Mouse (Mus musculus) G1E (cell line): ENCODE measurements around the gene Aph1a. TPM values are rescaled to one million over a fixed set of nuclear protein-coding genes. Genes with fewer than 3 reads are reported as not detected.

Experiments used
- ATAC-seq: 2 replicates; pipeline ENCODE4 v1.8.0; 2016; ENCODE audit warnings: mild to moderate bottlenecking; ENCODE audit not compliant: insufficient number of reproducible peaks, poor library complexity, low FRiP score, severe bottlenecking; ENCODE audit errors: extremely low read depth
- DNase-seq: peaks from one replicate; pipeline ENCODE4 v3.0.0; 2012; ENCODE audit warnings: low spot score
- H3K27me3 ChIP-seq: 2 replicates; pipeline ENCODE4 v1.6.1; 2012; ENCODE audit warnings: mild to moderate bottlenecking, low read length, inconsistent platforms; ENCODE audit not compliant: insufficient read depth
- H3K36me3 ChIP-seq: replicated peaks from 2 replicates; pipeline ENCODE3; 2012; ENCODE audit warnings: mild to moderate bottlenecking, inconsistent platforms
- H3K4me1 ChIP-seq: 2 replicates; pipeline ENCODE4 v1.6.1; 2012; ENCODE audit warnings: low read depth, low read length, inconsistent platforms, mixed read lengths; ENCODE audit not compliant: insufficient read depth
- H3K4me3 ChIP-seq: 2 replicates; pipeline ENCODE4 v1.5.1; 2012; ENCODE audit warnings: low read depth, mild to moderate bottlenecking, inconsistent platforms, low read length, moderate library complexity, mixed read lengths
- H3K9me3 ChIP-seq: replicated peaks from 2 replicates; pipeline ENCODE4 v1.6.1; 2012; ENCODE audit warnings: inconsistent platforms
- CTCF ChIP-seq: IDR thresholded peaks from 2 replicates; pipeline ENCODE4 v1.5.1; 2012; ENCODE audit warnings: low read depth, low read length, inconsistent platforms, mixed read lengths
- GATA1 ChIP-seq: IDR thresholded peaks from 2 replicates; pipeline ENCODE4 v1.6.1; 2012; ENCODE audit warnings: borderline replicate concordance, low read length, inconsistent platforms, mixed read lengths
- GATA2 ChIP-seq: IDR thresholded peaks from 2 replicates; pipeline ENCODE4 v1.6.1; 2012; ENCODE audit warnings: low read depth, low read length, inconsistent platforms, borderline replicate concordance
- POLR2AphosphoS5 ChIP-seq: IDR thresholded peaks from 2 replicates; pipeline ENCODE4 v1.6.1; 2012; ENCODE audit warnings: low read depth, low read length, inconsistent platforms; ENCODE audit not compliant: insufficient replicate concordance
- TAL1 ChIP-seq: conservative IDR thresholded peaks from 2 replicates; pipeline ENCODE4 v1.6.1; 2012; ENCODE audit warnings: low read depth, low read length, inconsistent platforms, mixed read lengths
- polyA plus RNA-seq: library from polyadenylated mRNA; stranded (reverse); fragments of >175 nt; gene quantifications from 2 replicates; pipeline ENCODE4 v1.2.3, GENCODE M21; 2012
- total RNA-seq, 2 experiments: library from RNA; stranded (forward) in 1 of 2; stranded (reverse) in 1 of 2; fragments of 200-1000 nt in 1 of 2; fragments of >200 nt in 1 of 2; fragmentation: Nextera tagmentation in 1 of 2; gene quantifications; 2 replicates each; pipeline ENCODE4 v1.2.3; 2014 to 2017

Aph1a gene
- total and polyA plus RNA-seq, 3 experiments = 27.5 to 102 (median 35.0) TPM

GRCm38 (mm10) chr3:95942749-95943148, 49.0 kb downstream of the Aph1a start:
- H3K9me3 ChIP-seq = no peaks in the 10 kb centered on the region
- TF ChIP-seq POLR2AphosphoS5 (no peak), GATA2 (no peak), CTCF (no peak), TAL1 (no peak), GATA1 (no peak)
- H3K36me3 ChIP-seq = peaks cover 95% of the 10 kb centered on the region
- H3K4me3 ChIP-seq = no peak overlapping the region
- H3K4me1 ChIP-seq = peaks cover 22% of the 10 kb centered on the region
- ATAC-seq (no peak), DNase-seq (no peak)
- H3K27me3 ChIP-seq = no peaks in the 10 kb centered on the region

GRCm38 (mm10) chr3:95943226-95943625, 49.5 kb downstream of the Aph1a start:
- Histone ChIP-seq H3K4me1 (peaks cover 22% of the 10 kb centered on the region), H3K36me3 (peaks cover 94% of the 10 kb centered on the region), H3K27me3 (no peaks in the 10 kb centered on the region), H3K9me3 (no peaks in the 10 kb centered on the region), H3K4me3 (no peak overlapping the region)
- no peak for DNase-seq
- no peak for TF ChIP-seq CTCF
- no peak for TF ChIP-seq TAL1
- TF ChIP-seq GATA2 = no peak
- TF ChIP-seq GATA1 = no peak
- no peak for TF ChIP-seq POLR2AphosphoS5
- no peak for ATAC-seq

- DNase-seq = no peak
- H3K36me3 ChIP-seq = peaks cover 89% of the 10 kb centered on the region
- H3K9me3 ChIP-seq = no peaks in the 10 kb centered on the region
- no peak overlapping the region for H3K4me3 ChIP-seq
- peaks cover 22% of the 10 kb centered on the region for H3K4me1 ChIP-seq
- no peaks in the 10 kb centered on the region for H3K27me3 ChIP-seq
- TF ChIP-seq GATA1 = no peak
- no peak for TF ChIP-seq CTCF
- no peak for TF ChIP-seq GATA2
- TF ChIP-seq POLR2AphosphoS5 = no peak
- no peak for TF ChIP-seq TAL1
- ATAC-seq = no peak
Observed at GRCm38 (mm10) chr3:95944742-95945141, 51.0 kb downstream of the Aph1a start.

- TF ChIP-seq POLR2AphosphoS5 = no peak
- TF ChIP-seq CTCF = no peak
- TF ChIP-seq TAL1 = no peak
- TF ChIP-seq GATA1 = no peak
- TF ChIP-seq GATA2 = no peak
- Histone ChIP-seq H3K36me3 (peaks cover 80% of the 10 kb centered on the region), H3K4me1 (peaks cover 19% of the 10 kb centered on the region), H3K4me3 (no peak overlapping the region), H3K9me3 (no peaks in the 10 kb centered on the region), H3K27me3 (no peaks in the 10 kb centered on the region)
- DNase-seq (no peak), ATAC-seq (no peak)
Observed at GRCm38 (mm10) chr3:95945731-95946240, 52.0 kb downstream of the Aph1a start.

Other genes starting within 250 kb of the Aph1a start
- gene Mcl1, start 235.2 kb upstream of the Aph1a start, total RNA-seq (2014; fragmentation: Nextera tagmentation) = 296 and 335 TPM in 2 replicates
- 263 and 280 TPM in 2 replicates for gene Mcl1, start 235.2 kb upstream of the Aph1a start, total RNA-seq (2017)
- 264 and 420 TPM in 2 replicates for gene Mcl1, start 235.2 kb upstream of the Aph1a start, polyA plus RNA-seq
- gene Adamtsl4, start 206.1 kb upstream of the Aph1a start, total RNA-seq (2014; fragmentation: Nextera tagmentation) = not detected in 2 replicates
- 0.06 and 0.11 TPM in 2 replicates for gene Adamtsl4, start 206.1 kb upstream of the Aph1a start, total RNA-seq (2017)
- 0.01 TPM in 1 of 2 replicates, not detected in the other for gene Adamtsl4, start 206.1 kb upstream of the Aph1a start, polyA plus RNA-seq
- 3.6 and 7.4 TPM in 2 replicates for gene Ecm1, start 154.4 kb upstream of the Aph1a start, total RNA-seq (2014; fragmentation: Nextera tagmentation)
- 2.4 and 4.0 TPM in 2 replicates for gene Ecm1, start 154.4 kb upstream of the Aph1a start, total RNA-seq (2017)
- gene Ecm1, start 154.4 kb upstream of the Aph1a start, polyA plus RNA-seq = 19.5 and 20.5 TPM in 2 replicates
- gene Tars2, start 133.8 kb upstream of the Aph1a start, total RNA-seq (2014; fragmentation: Nextera tagmentation) = 47.2 and 69.0 TPM in 2 replicates
- gene Tars2, start 133.8 kb upstream of the Aph1a start, total RNA-seq (2017) = 52.3 and 56.6 TPM in 2 replicates
- 38.3 and 69.7 TPM in 2 replicates for gene Tars2, start 133.8 kb upstream of the Aph1a start, polyA plus RNA-seq
- 116 and 144 TPM in 2 replicates for gene Rprd2, start 75.1 kb upstream of the Aph1a start, total RNA-seq (2014; fragmentation: Nextera tagmentation)
- gene Rprd2, start 75.1 kb upstream of the Aph1a start, total RNA-seq (2017) = 18.6 and 28.0 TPM in 2 replicates
- gene Rprd2, start 75.1 kb upstream of the Aph1a start, polyA plus RNA-seq = 6.9 and 9.1 TPM in 2 replicates
- gene Prpf3, start 38.1 kb upstream of the Aph1a start, total RNA-seq (2014; fragmentation: Nextera tagmentation) = 77.2 and 88.7 TPM in 2 replicates
- 50.0 and 68.3 TPM in 2 replicates for gene Prpf3, start 38.1 kb upstream of the Aph1a start, total RNA-seq (2017)
- 13.9 and 17.5 TPM in 2 replicates for gene Prpf3, start 38.1 kb upstream of the Aph1a start, polyA plus RNA-seq
- gene Mrps21, start 22.4 kb upstream of the Aph1a start, total RNA-seq (2014; fragmentation: Nextera tagmentation) = 40.2 and 41.8 TPM in 2 replicates
- 624 and 639 TPM in 2 replicates for gene Mrps21, start 22.4 kb upstream of the Aph1a start, total RNA-seq (2017)
- gene Mrps21, start 22.4 kb upstream of the Aph1a start, polyA plus RNA-seq = 43.8 and 190 TPM in 2 replicates
- not detected in 2 replicates for gene Ciart, start 11.7 kb upstream of the Aph1a start, total RNA-seq (2014; fragmentation: Nextera tagmentation)
- 1.3 TPM in 2 replicates for gene Ciart, start 11.7 kb upstream of the Aph1a start, total RNA-seq (2017)
- 0.07 and 0.31 TPM in 2 replicates for gene Ciart, start 11.7 kb upstream of the Aph1a start, polyA plus RNA-seq
- gene BC028528, start 2.0 kb upstream of the Aph1a start, total RNA-seq (2014; fragmentation: Nextera tagmentation) = 1.6 and 3.9 TPM in 2 replicates
- 7.5 and 9.3 TPM in 2 replicates for gene BC028528, start 2.0 kb upstream of the Aph1a start, total RNA-seq (2017)
- not detected in 2 replicates for gene BC028528, start 2.0 kb upstream of the Aph1a start, polyA plus RNA-seq
- not detected in 2 replicates for gene Car14, start 10.7 kb downstream of the Aph1a start, total RNA-seq (2014; fragmentation: Nextera tagmentation)
- gene Car14, start 10.7 kb downstream of the Aph1a start, total RNA-seq (2017) = 0.11 TPM in 1 of 2 replicates, not detected in the other
- not detected in 2 replicates for gene Car14, start 10.7 kb downstream of the Aph1a start, polyA plus RNA-seq
- gene Anp32e, start 35.3 kb downstream of the Aph1a start, total RNA-seq (2014; fragmentation: Nextera tagmentation) = 94.7 and 114 TPM in 2 replicates
- gene Anp32e, start 35.3 kb downstream of the Aph1a start, total RNA-seq (2017) = 91.8 and 180 TPM in 2 replicates
- 210 and 405 TPM in 2 replicates for gene Anp32e, start 35.3 kb downstream of the Aph1a start, polyA plus RNA-seq
- 9.7 and 23.3 TPM in 2 replicates for gene Plekho1, start 102.0 kb downstream of the Aph1a start, total RNA-seq (2014; fragmentation: Nextera tagmentation)
- gene Plekho1, start 102.0 kb downstream of the Aph1a start, total RNA-seq (2017) = 4.2 and 5.7 TPM in 2 replicates
- 10.9 and 14.1 TPM in 2 replicates for gene Plekho1, start 102.0 kb downstream of the Aph1a start, polyA plus RNA-seq
- 19.8 and 28.7 TPM in 2 replicates for gene Vps45, start 164.5 kb downstream of the Aph1a start, total RNA-seq (2014; fragmentation: Nextera tagmentation)
- gene Vps45, start 164.5 kb downstream of the Aph1a start, total RNA-seq (2017) = 16.1 and 21.4 TPM in 2 replicates
- 6.1 and 6.7 TPM in 2 replicates for gene Vps45, start 164.5 kb downstream of the Aph1a start, polyA plus RNA-seq
- 10.1 and 17.4 TPM in 2 replicates for gene Otud7b, start 210.6 kb downstream of the Aph1a start, total RNA-seq (2014; fragmentation: Nextera tagmentation)
- gene Otud7b, start 210.6 kb downstream of the Aph1a start, total RNA-seq (2017) = 21.7 and 22.1 TPM in 2 replicates
- 11.3 and 11.8 TPM in 2 replicates for gene Otud7b, start 210.6 kb downstream of the Aph1a start, polyA plus RNA-seq